Mouse (Mus musculus): ENCODE data around the gene Lgmn.
A peak's percentile ranks its signal among the peaks of the same experiment; 100 is the strongest.

Gene Lgmn

GRCm38 (mm10) chr12:102387219-102387917 is 52.2 kb downstream of the Lgmn start:
- DNase-seq, result peak; percentile 79 to 90

DNA sequence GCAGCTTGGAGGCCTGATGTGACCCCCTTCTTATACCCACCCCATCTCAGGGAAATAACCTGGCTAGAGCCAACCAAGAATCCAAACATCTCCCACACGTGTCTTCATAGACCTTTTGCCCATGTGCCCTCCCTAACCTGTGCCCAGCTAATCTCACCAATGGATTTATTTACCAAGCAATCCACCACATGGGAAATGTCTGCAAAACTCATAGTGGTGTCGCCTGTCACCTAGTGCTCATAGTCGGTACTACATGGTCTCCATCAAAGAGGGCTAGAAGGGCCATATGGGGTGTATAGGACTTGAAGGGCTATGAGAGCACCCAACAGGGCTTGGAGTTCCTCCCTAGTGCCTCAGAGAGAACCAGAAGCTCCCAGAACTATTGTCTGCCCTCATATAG is 54.8 kb downstream of the Lgmn start:
- peak in 1 of 2 experiments; percentile 64 for DNase-seq

DNA sequence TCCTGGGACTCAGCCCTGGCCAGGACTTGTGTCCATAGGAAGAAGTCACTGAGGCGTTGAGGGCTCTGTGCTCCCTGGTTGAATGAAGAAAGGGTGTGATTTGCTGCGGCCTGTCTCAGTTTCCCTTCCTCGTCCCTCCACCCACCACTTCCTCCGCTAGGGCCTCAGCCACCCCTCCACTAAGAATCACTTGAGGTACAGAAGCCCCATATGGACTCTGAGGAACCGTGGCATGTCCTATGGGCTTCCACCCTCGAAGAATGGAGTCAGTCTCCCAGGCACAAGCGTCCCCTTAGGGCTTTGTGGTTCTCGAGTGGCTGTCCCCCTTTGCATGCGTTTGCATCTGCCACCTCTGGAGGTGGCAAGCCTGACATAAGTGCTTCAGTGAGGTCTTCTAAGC is 56.3 kb downstream of the Lgmn start:
- DNase-seq, result no peak

DNA sequence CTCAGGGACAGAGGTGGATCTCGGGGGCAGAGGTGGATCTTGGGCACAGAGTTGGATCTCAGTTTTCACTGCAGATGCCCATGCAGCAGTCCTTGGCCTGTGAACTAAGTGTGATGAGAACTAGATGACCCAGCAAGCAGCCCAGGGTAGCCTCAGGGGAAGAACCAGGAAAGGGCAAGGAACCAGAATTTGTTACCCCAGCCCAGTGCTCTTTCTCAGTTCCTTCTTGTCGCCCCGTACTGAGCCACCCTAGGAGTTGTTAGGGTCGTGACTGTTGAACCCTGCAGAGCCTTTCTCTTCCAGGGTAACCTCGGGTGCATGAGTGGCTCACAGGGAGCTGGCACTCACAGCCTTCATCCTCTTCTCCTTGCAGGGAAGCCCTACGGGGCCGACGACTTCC is 57.4 kb downstream of the Lgmn start:
- no peak for DNase-seq

- no peak for DNase-seq
These were observed 67.3 kb downstream of the Lgmn start for GRCm38 (mm10) chr12:102372322-102372721.

DNA sequence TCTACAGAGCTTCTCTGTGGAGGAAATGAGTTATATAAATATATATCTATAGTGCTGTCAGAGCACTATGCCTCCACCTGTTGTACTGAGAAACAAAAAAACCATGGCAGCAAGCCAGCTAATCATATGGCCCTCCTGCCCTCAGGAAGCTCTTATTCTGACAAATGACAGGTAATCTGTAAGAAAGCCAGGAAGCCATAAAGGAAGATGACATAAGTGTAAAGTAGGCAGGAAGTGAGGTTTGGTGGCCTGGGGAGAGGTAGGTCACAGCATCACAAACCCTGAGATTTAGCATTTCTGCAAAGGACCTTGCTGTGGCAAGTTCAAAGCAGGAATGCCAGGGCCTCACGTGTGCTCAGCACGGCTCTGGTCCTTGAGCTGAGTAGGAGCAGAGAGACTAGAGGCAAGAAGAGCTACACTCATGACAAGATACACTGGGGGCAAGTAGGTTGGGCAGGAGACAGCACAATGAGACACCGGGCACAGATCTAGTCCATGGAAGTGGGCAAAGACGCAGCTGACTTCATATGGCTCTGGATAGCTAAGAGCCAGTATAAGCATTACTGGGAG is 68.6 kb downstream of the Lgmn start:
- no peak for DNase-seq

- DNase-seq, result peak in 1 of 2 experiments; percentile 25
These were observed 70.0 kb downstream of the Lgmn start for GRCm38 (mm10) chr12:102369488-102370235.

DNA sequence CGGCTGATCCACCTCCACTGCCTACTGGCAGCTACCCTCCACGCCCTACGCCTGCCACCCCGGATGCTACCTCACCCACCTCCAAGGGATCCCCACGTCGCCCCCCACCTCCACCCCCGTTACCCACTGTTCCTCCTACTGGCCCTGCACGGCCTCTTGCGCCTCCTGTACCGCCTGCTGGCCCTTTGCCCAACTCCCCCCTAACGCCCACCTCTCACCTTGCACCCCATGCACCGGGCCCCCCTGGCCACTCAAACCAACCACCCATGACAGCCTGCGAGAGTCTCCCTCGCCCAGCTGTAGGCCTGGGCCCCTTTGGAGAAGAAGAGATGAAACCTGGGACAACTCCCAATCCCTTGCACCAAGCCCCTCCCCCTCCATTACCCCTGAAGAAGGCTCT is 71.1 kb downstream of the Lgmn start:
- no peak for DNase-seq

GRCm38 (mm10) chr12:102368066-102368465 is 71.5 kb downstream of the Lgmn start:
- no peak for DNase-seq

DNA sequence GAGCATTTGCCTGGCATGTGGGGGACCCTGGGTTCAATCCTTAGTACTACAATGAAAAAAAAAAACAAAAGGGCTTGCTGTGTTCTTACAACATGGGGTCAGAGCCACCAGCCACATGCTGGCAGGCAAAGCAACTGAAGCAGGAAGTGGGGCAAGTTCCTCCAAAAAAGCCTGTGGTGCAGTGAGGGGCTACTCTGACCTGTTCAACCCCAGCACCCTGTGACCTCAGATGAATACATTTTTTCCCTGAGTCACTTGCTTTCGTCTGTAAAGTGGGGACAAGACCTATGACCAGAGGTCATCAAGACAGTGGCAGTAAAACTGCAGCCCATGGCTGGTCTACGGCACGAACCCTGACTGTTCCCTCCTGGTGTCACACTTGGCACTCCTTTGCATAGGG is 72.5 kb downstream of the Lgmn start:
- no peak for DNase-seq

DNA sequence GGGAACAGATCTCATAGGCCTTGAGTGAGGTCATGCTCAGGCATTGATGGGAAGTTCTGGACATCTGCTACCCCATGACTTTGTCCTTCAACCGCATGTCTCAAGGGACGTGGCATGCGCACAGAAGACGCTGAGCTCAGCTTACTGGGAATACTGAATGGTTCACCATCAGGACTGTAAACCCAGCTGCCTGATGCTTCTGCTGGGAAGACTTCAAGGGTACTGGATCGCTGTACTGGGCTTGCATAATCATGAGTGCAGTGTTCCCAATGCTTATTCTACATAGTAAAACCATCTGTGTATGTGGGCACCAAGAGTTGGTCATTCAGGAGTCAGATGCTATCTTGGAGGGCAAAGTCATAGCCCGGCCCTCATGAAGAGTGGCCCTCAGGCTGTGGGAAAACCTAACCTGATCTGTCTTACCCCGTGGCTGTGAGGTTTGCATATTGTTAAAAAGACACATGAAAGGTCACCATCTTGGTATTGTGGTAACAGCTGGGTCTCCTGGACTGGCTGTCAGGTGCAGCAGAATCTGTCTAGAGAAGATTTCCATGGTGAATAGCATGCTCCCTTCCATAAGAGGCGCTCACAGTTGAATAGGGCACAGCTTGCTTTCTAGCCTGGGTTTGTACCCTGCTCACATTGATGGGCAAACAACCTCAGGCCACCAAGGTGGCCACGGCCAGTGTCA is 73.3 kb downstream of the Lgmn start:
- DNase-seq, result no peak

GRCm38 (mm10) chr12:102365016-102365415 is 74.6 kb downstream of the Lgmn start:
- DNase-seq, result no peak

GRCm38 (mm10) chr12:102361189-102362161 is 78.1 kb downstream of the Lgmn start:
- DNase-seq, result no peak

- no peak for DNase-seq
These were observed 80.2 kb downstream of the Lgmn start for GRCm38 (mm10) chr12:102359390-102359789.

GRCm38 (mm10) chr12:102356781-102357180 is 82.8 kb downstream of the Lgmn start:
- no peak for DNase-seq

- DNase-seq, result no peak
These were observed 83.8 kb downstream of the Lgmn start for GRCm38 (mm10) chr12:102355784-102356183.

GRCm38 (mm10) chr12:102354126-102354984 is 85.3 kb downstream of the Lgmn start:
- DNase-seq, result no peak

DNA sequence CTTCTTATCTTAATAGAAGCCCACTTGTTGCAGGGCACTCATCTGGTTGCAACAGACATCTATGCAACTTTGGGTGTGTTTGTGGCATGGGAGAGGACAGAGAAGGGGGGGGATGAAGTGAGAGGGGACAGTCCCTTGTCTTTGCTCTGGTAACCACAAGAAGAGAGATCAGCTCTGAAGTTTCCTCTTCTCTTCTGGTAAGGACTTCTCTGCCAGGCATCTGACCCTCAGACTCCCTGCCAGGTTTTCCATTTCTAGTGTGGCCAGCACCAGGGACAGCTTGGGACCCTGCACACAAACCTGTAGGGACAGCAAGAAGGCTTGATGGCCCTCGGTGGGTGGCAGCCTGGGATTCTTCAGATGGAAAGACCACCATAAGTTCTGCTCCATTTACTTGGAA is 88.6 kb downstream of the Lgmn start:
- no peak for DNase-seq

DNA sequence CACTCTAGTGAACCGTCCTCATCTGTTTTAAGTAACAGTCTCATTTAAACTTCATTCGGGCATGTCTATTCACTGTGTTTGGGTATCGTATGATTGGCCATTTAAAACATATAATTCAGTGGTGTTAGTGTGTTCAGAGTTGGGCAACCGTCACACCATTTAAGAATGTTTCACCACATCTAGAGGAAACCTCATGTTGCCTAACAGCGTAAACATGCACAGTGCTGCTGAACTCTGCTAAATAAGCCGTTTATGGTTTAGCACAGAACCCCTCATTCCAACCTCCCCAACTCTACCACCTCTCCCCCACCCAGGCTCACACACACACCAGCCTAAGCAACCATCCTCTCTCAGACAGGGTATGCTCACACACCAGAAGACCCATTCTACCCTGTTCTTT is 91.2 kb downstream of the Lgmn start:
- DNase-seq, result no peak

GRCm38 (mm10) chr12:102346507-102346906 is 93.1 kb downstream of the Lgmn start:
- DNase-seq, result peak; percentile 64 to 88
